Mouse (Mus musculus) embryonic fibroblast, embryonic 13.5 days (primary cell): ENCODE data around the gene Gpatch2. TPM values are rescaled to one million over a fixed set of nuclear protein-coding genes. Genes with fewer than 3 reads are reported as not detected.

Source experiments
- H3K27ac ChIP-seq: 2 replicates; pipeline ENCODE4 v1.5.1; 2012; ENCODE audit warnings: low read length, control low read depth, inconsistent platforms; ENCODE audit not compliant: insufficient read depth
- H3K4me1 ChIP-seq: 2 replicates; pipeline ENCODE4 v1.6.1; 2011; ENCODE audit warnings: low read length; ENCODE audit not compliant: control insufficient read depth, insufficient read depth
- H3K4me3 ChIP-seq: 2 replicates; pipeline ENCODE4 v1.5.1; 2011; ENCODE audit warnings: mild to moderate bottlenecking, control low read depth, low read length; ENCODE audit not compliant: insufficient read depth
- CTCF ChIP-seq: IDR thresholded peaks from 2 replicates; pipeline ENCODE4 v1.5.1; 2011; ENCODE audit warnings: mild to moderate bottlenecking, control low read depth, low read length, moderate library complexity, borderline replicate concordance; ENCODE audit not compliant: insufficient read depth
- POLR2A ChIP-seq: IDR thresholded peaks from 2 replicates; pipeline ENCODE4 v1.6.1; 2011; ENCODE audit warnings: low read depth, mild to moderate bottlenecking, control low read depth, low read length, moderate library complexity
- polyA plus RNA-seq: library from polyadenylated mRNA; stranded (reverse); fragments of >200 nt; gene quantifications from 2 replicates; pipeline ENCODE4 v1.2.4, GENCODE M21; 2011; ENCODE audit warnings: low read depth; ENCODE audit not compliant: missing spikeins, insufficient read length

Gpatch2 gene
- polyA plus RNA-seq, 1 experiment: 16.7 TPM

DNA sequence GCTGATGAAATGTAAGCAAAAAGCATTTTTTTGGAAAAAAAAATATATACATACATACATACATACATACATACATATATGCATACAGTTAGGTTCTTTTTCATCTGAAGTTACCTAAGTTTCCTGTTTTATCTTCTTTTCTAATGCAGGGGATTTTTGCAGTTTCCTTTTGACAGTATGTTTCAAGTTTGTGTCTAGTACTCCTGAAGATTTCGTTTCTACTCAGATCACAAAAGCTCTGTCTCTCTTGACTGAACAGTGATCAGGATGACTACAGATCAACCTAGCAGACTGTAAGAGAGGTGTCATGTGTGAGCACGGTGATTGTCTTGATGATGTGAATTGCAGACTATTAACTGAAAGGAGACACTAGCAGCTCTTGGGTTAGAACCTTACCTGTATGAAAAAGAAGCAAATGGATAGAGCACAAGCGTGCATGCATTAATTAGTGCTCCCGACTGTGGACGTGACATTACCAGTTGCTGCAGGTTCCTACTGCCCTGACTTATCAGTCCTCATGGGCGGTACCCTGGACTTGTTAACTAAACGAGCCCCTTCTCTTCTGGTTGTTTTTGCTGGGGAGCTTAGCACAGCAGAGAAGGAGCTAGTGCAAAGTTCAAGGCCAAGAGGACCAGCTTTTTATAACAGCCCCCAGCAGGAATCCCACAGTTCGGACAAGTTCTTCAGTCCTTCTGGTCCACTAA, 107.3 kb downstream of the Gpatch2 start:
- no peak overlapping the region for H3K27ac ChIP-seq
- no peaks in the 10 kb centered on the region for H3K4me1 ChIP-seq
- no peak for TF ChIP-seq CTCF
- TF ChIP-seq POLR2A: no peak
- no peak overlapping the region for H3K4me3 ChIP-seq

DNA sequence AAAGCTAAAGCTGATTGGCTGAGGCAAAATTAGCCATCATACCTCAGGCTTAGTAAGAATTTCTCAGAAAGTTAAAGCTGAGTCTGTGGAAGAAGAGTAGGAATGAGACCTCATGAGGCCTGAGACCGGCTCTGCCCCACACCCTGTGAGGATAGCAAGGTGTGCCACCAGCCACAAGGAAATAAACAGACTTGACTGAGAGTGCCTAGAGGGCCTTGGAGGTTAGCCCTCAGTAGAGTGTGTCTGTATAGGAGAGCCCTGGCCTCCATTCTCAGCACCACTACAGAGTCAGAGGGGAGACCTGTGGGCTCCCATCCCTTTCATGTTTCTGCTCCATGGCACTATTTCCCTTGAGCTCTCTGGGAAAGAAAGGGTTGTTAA, 107.9 kb downstream of the Gpatch2 start:
- no peak overlapping the region for H3K27ac ChIP-seq
- H3K4me1 ChIP-seq: no peaks in the 10 kb centered on the region
- no peak overlapping the region for H3K4me3 ChIP-seq
- TF ChIP-seq POLR2A: no peak
- no peak for TF ChIP-seq CTCF

DNA sequence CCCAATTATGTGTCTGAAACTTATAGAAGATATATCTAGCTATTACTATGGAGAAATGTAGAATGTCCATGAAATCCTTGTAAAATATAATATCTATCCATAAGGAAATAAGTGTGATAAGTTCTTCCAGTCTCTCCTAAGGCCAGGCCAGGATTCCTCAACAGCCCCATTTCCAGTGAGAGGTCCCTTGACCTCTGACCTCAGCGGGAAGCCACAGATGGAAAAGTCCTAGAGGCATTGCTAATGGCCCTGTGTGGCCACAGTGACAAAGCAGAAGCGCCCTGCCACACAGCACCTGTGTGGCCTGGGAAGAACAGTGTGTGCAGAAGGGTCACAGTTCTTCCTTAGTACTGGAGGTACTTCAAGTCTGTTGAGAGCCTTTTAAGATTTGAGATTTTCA, 127.2 kb downstream of the Gpatch2 start:
- H3K4me3 ChIP-seq: no peak overlapping the region
- TF ChIP-seq POLR2A: no peak
- TF ChIP-seq CTCF: no peak
- H3K27ac ChIP-seq: no peak overlapping the region
- no peaks in the 10 kb centered on the region for H3K4me1 ChIP-seq

DNA sequence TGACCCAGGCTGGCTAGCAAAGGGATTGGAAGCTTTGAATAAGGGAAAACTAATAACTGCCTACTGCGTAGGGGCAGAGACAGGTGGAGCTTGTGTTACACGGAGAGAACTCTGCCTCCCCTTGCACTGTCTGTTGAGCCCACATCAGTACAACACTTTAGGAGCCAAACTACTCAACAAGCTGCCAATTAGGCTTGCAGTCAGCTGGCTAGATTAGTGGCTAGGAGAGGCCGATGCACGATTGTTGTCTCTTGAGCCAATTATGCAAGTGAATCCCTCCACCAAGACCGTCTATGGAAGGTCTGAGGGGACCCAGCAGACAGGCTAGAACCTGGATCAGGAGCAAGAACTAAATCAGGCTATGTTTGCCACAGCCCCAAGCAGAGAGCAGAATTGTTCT, 129.8 kb downstream of the Gpatch2 start:
- H3K27ac ChIP-seq: no peak overlapping the region
- TF ChIP-seq POLR2A (no peak), CTCF (no peak)
- H3K4me1 ChIP-seq: no peaks in the 10 kb centered on the region

DNA sequence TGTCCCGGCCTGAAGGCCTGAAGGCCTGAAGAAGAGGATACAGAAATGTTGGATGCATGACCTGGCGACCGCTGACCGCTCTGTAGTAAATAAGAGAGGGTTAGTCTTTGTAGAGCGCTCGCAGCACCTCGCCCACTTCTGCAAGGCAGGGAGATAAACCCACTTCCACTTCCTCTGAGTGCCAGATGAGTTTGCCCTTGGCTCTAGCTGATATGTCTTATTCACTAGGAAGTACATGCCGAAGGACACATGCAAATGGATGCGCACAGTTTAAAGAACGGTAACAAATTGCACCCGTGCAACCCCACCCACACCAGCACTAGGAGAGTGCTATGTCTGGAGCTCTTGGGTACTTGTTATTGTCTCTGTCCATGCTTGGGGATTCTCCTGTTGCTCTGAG, 131.6 kb downstream of the Gpatch2 start:
- no peaks in the 10 kb centered on the region for H3K4me1 ChIP-seq
- H3K4me3 ChIP-seq: no peak overlapping the region
- TF ChIP-seq CTCF (no peak), POLR2A (no peak)
- no peak overlapping the region for H3K27ac ChIP-seq

More for the DNA sequence above, 129.8 kb downstream of the Gpatch2 start:
- H3K4me3 ChIP-seq: no peak overlapping the region

DNA sequence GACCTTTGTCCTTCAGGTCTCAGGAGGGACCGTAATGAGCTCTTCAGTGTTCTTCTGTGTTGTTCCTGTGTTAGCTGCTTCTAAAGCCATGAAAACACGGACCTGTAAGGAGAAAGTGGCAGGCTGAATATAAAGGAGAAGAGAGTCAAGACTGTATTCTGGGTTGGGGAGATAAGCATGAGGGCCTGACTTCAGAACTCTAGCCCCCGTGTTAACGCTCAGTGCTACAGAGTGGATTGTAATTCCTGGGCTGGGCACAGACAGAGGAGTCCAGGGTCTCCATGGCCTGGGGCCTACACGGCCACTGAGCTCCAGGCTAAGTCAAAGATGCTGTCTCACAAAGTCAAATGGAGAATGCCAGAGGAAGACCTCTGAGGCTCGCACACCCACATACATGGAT, 132.3 kb downstream of the Gpatch2 start:
- Histone ChIP-seq H3K27ac (no peak overlapping the region), H3K4me3 (no peak overlapping the region), H3K4me1 (no peaks in the 10 kb centered on the region)
- no peak for TF ChIP-seq CTCF
- TF ChIP-seq POLR2A: no peak

DNA sequence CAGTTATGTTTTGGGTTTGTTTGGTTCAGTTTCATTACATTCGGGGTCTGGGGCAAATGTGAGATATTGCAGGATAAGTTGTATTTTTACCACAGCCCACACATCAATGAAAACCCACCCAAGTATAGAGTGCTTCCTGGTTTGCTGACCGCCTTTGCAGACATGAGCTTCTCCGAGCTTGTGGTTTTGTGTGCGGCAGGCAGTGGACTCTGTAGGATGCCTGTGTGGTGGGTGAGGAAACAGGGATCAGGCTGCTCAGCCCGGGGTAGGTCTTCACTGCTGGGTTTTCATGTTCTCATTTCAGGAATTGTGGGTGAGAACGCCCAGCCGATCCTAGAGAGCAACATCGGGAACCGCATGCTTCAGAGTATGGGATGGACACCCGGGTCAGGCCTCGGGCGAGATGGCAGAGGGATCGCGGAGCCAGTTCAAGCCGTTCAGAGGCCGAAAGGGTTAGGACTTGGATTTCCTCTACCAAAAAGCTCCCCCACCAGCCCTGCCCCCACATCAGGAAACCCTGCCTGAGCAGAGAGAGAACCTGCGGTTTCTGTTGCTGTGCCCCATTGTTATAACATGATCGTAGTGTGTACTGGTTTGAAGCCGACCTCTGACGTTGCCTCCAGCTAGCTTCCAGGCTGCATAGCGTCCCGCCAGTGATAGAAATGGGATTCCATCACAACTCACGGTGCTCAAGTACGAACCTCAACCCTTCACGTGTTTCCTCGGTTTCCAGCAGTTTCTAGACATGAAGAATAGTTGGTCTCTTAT, 132.9 kb downstream of the Gpatch2 start:
- no peaks in the 10 kb centered on the region for H3K4me1 ChIP-seq
- no peak overlapping the region for H3K4me3 ChIP-seq
- no peak overlapping the region for H3K27ac ChIP-seq
- TF ChIP-seq POLR2A (no peak), CTCF (no peak)

DNA sequence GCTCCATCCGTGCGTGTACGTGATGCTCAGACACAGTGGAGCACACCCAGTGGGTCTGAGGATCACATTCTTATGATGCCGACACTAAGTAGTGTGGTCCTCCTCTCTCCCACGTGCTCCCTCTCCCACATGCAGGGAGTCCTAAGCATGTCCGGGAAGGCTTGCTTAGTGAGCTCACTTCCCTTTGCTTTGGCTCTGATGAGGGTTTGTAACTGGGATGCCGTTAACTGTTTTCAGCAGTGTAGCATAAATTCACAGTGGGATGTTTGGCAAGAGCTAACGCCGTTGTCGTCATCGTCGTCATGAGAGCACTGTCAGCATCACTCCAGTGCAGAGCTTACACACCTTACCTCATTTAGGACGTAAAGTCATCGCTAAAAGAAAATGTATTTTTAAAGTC, 133.6 kb downstream of the Gpatch2 start:
- TF ChIP-seq POLR2A (no peak), CTCF (no peak)
- Histone ChIP-seq H3K4me3 (no peak overlapping the region), H3K4me1 (no peaks in the 10 kb centered on the region), H3K27ac (no peak overlapping the region)

DNA sequence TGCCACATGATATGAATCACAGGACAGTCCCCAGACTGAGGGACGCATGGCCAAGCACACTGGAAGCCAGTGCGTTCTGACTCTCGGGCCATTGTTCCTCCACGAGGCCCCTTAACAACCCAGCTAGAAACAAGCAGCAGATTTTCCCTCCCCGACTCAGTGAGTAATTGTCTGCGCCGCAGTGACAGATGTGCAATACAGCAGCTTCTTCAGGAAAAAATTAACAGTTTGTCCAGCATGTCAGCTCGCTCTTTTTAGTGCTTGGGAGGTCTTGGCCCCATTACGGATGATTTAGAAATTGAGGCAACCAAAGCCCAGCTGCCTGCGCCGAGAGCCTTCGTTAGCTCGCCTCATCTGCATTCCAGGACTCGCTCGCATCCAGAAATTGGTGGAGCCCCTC, 140.9 kb downstream of the Gpatch2 start:
- no peak overlapping the region for H3K4me3 ChIP-seq
- no peaks in the 10 kb centered on the region for H3K4me1 ChIP-seq
- TF ChIP-seq CTCF (no peak), POLR2A (no peak)
- H3K27ac ChIP-seq: no peak overlapping the region

DNA sequence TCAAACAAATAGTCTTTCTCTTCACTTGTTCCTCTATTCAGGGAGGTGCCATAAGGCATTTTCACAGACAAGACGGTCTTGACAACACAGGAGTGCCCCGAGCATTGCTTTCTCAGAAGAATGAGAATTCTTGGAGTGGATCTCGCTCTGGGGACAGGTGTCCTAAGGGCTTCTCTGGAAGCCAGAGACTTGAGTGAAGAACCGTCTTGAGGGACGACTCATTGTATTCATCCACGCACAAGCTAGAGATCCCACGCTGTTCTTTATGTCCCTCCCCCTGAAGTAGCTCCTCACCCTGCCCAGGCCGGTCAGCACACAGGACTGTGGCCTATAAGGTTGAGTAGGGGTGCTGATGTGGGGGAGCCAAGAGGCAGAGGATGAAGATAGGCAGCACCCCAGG, 141.6 kb downstream of the Gpatch2 start:
- H3K27ac ChIP-seq: no peak overlapping the region
- no peak overlapping the region for H3K4me3 ChIP-seq
- TF ChIP-seq CTCF (no peak), POLR2A (no peak)
- no peaks in the 10 kb centered on the region for H3K4me1 ChIP-seq

DNA sequence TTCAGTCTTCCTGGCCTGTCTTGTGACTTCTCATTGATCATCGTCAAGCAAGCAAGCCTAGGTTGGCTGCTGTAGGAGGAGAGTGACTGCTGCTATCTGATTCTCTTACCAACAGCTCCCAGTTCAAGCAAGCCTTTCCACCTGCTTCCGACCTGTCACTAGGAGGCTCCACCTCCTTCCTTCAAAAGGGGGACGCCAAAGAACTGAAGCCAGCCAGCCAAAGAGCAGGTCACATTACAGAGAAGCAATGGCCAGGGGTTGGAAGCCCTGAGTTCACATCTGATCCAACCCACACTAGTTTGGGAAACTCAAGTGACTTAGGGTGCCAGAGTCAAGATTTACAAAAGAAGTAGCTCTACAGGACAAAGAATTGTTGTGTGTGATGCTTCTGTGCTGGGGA, 144.9 kb downstream of the Gpatch2 start:
- Histone ChIP-seq H3K4me1 (no peaks in the 10 kb centered on the region), H3K4me3 (no peak overlapping the region), H3K27ac (no peak overlapping the region)
- no peak for TF ChIP-seq POLR2A

DNA sequence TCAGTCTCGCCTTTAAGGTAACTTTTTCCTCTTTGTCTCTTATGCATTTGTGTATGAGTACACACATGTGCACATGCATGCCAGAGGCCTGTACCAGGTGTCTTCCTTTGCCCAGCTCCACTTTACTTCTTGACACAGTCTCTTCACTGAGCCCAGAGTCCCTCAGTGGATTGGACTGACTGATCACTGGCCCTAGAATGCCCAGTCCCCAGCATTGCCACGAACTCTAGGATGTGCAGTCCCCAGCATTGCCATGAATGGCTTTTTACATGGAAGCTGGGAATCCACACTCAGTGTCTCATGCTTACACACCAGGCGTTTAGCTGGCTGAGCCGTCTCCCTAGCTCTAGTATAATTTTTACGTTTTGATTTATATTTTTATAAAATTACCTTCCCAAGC, 147.2 kb downstream of the Gpatch2 start:
- no peak overlapping the region for H3K27ac ChIP-seq

More for the DNA sequence above, 147.2 kb downstream of the Gpatch2 start:
- TF ChIP-seq CTCF (no peak), POLR2A (no peak)
- no peak overlapping the region for H3K4me3 ChIP-seq
- H3K4me1 ChIP-seq: no peaks in the 10 kb centered on the region
